Mouse (Mus musculus): ENCODE measurements around the gene Adgra1. TPM values are rescaled to one million over a fixed set of nuclear protein-coding genes. Genes with fewer than 3 reads are reported as not detected.

Gene Adgra1
- polyA plus RNA-seq, 1 experiment from 2014 or later, result 17.9 TPM

- H3K9ac ChIP-seq (replicated peaks; ENCODE audit: low read depth, low read length), result no peak overlapping the region
- peaks cover 18% of the 10 kb centered on the region for H3K27me3 ChIP-seq (replicated peaks; ENCODE audit: control insufficient read depth, insufficient read depth, low read length)
- WGBS, result 53% methylated on average over 11 of the region's 11 CpGs
- H3K4me2 ChIP-seq (ENCODE audit: low read length), result no peak overlapping the region
- H3K9me3 ChIP-seq (ENCODE audit: control insufficient read depth, low read length), result no peaks in the 10 kb centered on the region
- ATAC-seq, result no peak
- no peak overlapping the region for H3K4me3 ChIP-seq (replicated peaks; ENCODE audit: low read length)
- H3K27ac ChIP-seq (ENCODE audit: low read length), result no peak overlapping the region
- H3K36me3 ChIP-seq (ENCODE audit: control insufficient read depth, insufficient read depth), result no peaks in the 10 kb centered on the region
- peaks cover 31% of the 10 kb centered on the region for H3K4me1 ChIP-seq (replicated peaks; ENCODE audit: control insufficient read depth, insufficient read depth, low read length)
Observed at GRCm38 (mm10) chr7:139910204-139910835, 76.3 kb downstream of the Adgra1 start.

DNA sequence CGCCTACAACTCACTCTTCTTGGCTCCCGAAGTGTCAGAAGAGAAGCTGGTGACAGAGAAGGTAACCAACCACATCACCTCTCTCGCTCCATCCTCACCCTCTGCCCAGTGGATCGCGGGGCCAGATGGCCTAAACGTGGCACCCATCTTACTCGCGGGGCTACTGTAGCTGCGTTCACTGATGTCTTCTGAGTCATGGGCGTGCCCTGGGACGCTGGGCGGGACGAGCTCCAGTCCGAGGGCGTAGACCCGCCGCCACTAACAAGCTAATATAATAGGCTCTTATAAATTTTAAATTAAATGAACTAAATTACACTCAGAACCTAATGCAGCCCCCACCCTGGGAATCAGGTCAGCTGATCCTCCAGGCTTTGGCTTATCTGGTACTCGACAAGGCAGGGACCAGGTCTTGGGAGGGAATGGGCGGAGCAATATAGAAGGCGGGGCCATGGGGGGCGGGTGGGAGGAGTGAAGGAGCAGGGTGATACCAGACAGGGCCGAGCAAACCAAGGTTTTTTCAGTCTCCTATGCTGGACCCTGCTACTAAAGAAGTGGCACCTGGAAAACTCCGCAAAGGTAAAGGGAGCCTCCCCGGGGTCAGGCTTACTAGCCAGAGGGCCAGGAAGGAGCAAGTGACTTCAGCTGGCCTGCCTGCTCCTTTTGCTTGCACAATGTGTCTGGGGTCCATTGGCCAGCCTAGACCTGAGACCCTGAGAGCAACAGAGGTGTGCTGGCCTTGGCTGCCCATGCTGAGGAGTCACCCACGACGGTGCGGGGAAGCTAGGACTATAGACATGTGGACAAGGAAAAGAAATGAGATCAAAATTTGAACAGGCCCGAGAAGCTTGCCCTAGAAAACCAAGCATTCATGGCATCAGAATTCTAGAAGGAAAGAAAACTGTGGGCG is 80.4 kb downstream of the Adgra1 start:
- Histone ChIP-seq H3K4me3 (replicated peaks; ENCODE audit: low read length) (peak overlapping the region; percentile 30), H3K27ac (ENCODE audit: low read length) (no peak overlapping the region), H3K9ac (replicated peaks; ENCODE audit: low read depth, low read length) (0 out of 2 replicates have a peak overlapping the region, but pooled peaks have one; percentile 20)

GRCm38 (mm10) chr7:139915646-139916257 is 81.8 kb downstream of the Adgra1 start:
- Histone ChIP-seq H3K4me3 (replicated peaks; ENCODE audit: low read length) (no peak overlapping the region), H3K27me3 (replicated peaks; ENCODE audit: control insufficient read depth, insufficient read depth, low read length) (peaks cover 23% of the 10 kb centered on the region), H3K4me2 (ENCODE audit: low read length) (no peak overlapping the region), H3K9ac (replicated peaks; ENCODE audit: low read depth, low read length) (no peak overlapping the region), H3K36me3 (ENCODE audit: control insufficient read depth, insufficient read depth) (no peaks in the 10 kb centered on the region), H3K27ac (ENCODE audit: low read length) (no peak overlapping the region), H3K4me1 (replicated peaks; ENCODE audit: control insufficient read depth, insufficient read depth, low read length) (peaks cover 11% of the 10 kb centered on the region), H3K9me3 (ENCODE audit: control insufficient read depth, low read length) (no peaks in the 10 kb centered on the region)
- 7% methylated on average over 14 of the region's 14 CpGs for WGBS
- ATAC-seq, result no peak

More for the DNA sequence above, 80.4 kb downstream of the Adgra1 start:
- 0 out of 2 replicates have a peak, but pooled peaks have one; percentile 30 for ATAC-seq
- Histone ChIP-seq H3K4me2 (ENCODE audit: low read length) (peak overlapping the region; percentile 46), H3K36me3 (ENCODE audit: control insufficient read depth, insufficient read depth) (no peaks in the 10 kb centered on the region), H3K27me3 (replicated peaks; ENCODE audit: control insufficient read depth, insufficient read depth, low read length) (peaks cover 23% of the 10 kb centered on the region), H3K4me1 (replicated peaks; ENCODE audit: control insufficient read depth, insufficient read depth, low read length) (peaks cover 21% of the 10 kb centered on the region), H3K9me3 (ENCODE audit: control insufficient read depth, low read length) (no peaks in the 10 kb centered on the region)
- 10% methylated on average over 29 of the region's 29 CpGs for WGBS

- 0% methylated on average over 1 of the region's 1 CpGs for WGBS
- no peak overlapping the region for H3K4me3 ChIP-seq (replicated peaks; ENCODE audit: low read length)
- H3K4me1 ChIP-seq (replicated peaks; ENCODE audit: control insufficient read depth, insufficient read depth, low read length), result peaks cover 11% of the 10 kb centered on the region
- no peak for ATAC-seq
- H3K9me3 ChIP-seq (ENCODE audit: control insufficient read depth, low read length), result no peaks in the 10 kb centered on the region
- no peak overlapping the region for H3K27ac ChIP-seq (ENCODE audit: low read length)
- H3K27me3 ChIP-seq (replicated peaks; ENCODE audit: control insufficient read depth, insufficient read depth, low read length), result peaks cover 23% of the 10 kb centered on the region
- H3K4me2 ChIP-seq (ENCODE audit: low read length), result no peak overlapping the region
- H3K36me3 ChIP-seq (ENCODE audit: control insufficient read depth, insufficient read depth), result no peaks in the 10 kb centered on the region
- no peak overlapping the region for H3K9ac ChIP-seq (replicated peaks; ENCODE audit: low read depth, low read length)
Observed at GRCm38 (mm10) chr7:139916345-139916744, 82.4 kb downstream of the Adgra1 start.

DNA sequence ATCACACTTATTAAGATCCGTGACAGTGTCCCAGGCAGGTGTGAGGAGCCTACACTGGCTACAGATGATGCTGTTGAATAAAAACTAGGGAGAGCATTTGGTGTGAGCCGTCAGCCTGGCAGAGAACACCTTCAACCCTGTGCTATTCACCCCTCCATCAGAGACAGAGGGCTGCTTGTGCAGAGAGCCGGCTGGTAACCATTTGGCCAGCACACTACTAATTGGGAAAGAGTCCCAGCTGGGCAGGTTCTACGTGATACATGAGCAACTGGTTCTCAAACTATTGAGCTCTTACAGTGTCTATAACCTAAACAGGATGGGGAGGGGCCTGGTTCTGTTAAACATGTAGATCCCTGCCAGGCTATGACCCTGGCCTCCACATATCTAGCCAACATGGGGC is 84.3 kb downstream of the Adgra1 start:
- H3K9me3 ChIP-seq (ENCODE audit: control insufficient read depth, low read length), result no peaks in the 10 kb centered on the region
- H3K4me1 ChIP-seq (replicated peaks; ENCODE audit: control insufficient read depth, insufficient read depth, low read length), result peaks cover 11% of the 10 kb centered on the region
- no peaks in the 10 kb centered on the region for H3K36me3 ChIP-seq (ENCODE audit: control insufficient read depth, insufficient read depth)
- H3K27me3 ChIP-seq (replicated peaks; ENCODE audit: control insufficient read depth, insufficient read depth, low read length), result peaks cover 23% of the 10 kb centered on the region
- H3K27ac ChIP-seq (ENCODE audit: low read length), result no peak overlapping the region
- no peak overlapping the region for H3K9ac ChIP-seq (replicated peaks; ENCODE audit: low read depth, low read length)
- no peak overlapping the region for H3K4me3 ChIP-seq (replicated peaks; ENCODE audit: low read length)
- no peak overlapping the region for H3K4me2 ChIP-seq (ENCODE audit: low read length)
- WGBS, result 67% methylated on average over 4 of the region's 4 CpGs
- no peak for ATAC-seq

Other genes with a start within 250 kb of the Adgra1 start
- gene Cfap46, start 150.4 kb upstream of the Adgra1 start, polyA plus RNA-seq (2015; fragmentation: Nextera tagmentation; extraction: Ambion mirVana), result 1.8 and 1.9 TPM in 2 replicates
- gene Kndc1, start 60.5 kb downstream of the Adgra1 start, polyA plus RNA-seq (2015; fragmentation: Nextera tagmentation; extraction: Ambion mirVana), result 4.0 and 7.7 TPM in 2 replicates
- not detected in 2 replicates for gene Utf1, start 109.6 kb downstream of the Adgra1 start, polyA plus RNA-seq (2015; fragmentation: Nextera tagmentation; extraction: Ambion mirVana)
- gene 6430531B16Rik, start 144.6 kb downstream of the Adgra1 start, polyA plus RNA-seq (2015; fragmentation: Nextera tagmentation; extraction: Ambion mirVana), result 0.62 and 0.87 TPM in 2 replicates
- 3.3 and 4.7 TPM in 2 replicates for gene Adam8, start 158.4 kb downstream of the Adgra1 start, polyA plus RNA-seq (2015; fragmentation: Nextera tagmentation; extraction: Ambion mirVana)
- gene Zfp511, start 202.2 kb downstream of the Adgra1 start, polyA plus RNA-seq (2015; fragmentation: Nextera tagmentation; extraction: Ambion mirVana), result 54.5 and 62.0 TPM in 2 replicates
- gene Tubgcp2, start 202.5 kb downstream of the Adgra1 start, polyA plus RNA-seq (2015; fragmentation: Nextera tagmentation; extraction: Ambion mirVana), result 72.7 and 76.3 TPM in 2 replicates
- 0.62 and 1.7 TPM in 2 replicates for gene Msx3, start 214.9 kb downstream of the Adgra1 start, polyA plus RNA-seq (2015; fragmentation: Nextera tagmentation; extraction: Ambion mirVana)
- 116 and 179 TPM in 2 replicates for gene Caly, start 248.4 kb downstream of the Adgra1 start, polyA plus RNA-seq (2015; fragmentation: Nextera tagmentation; extraction: Ambion mirVana)

Data from forebrain, embryonic 16.5 days (tissue).